Mouse (Mus musculus) kidney, postnatal 10 days (tissue): Measurements from ENCODE around the gene Gm45015.
"Not testable (repeated sequence)": the region's sequence is repeated elsewhere in the genome, so short reads cannot be mapped to it uniquely, and the experiment has no call there.

Experiments used
- DNase-seq: peaks from one replicate; pipeline ENCODE4 v3.0.0; 2021; ENCODE audit warnings: mixed read lengths

The Gm45015 gene

GRCm38 (mm10) chrX:73336740-73337139 lies at the start of gene Gm45015:
Gene Gm45015, minus strand, starts transcription at chrX:73336840.
- no peak for DNase-seq

GRCm38 (mm10) chrX:73384924-73385323 lies 48.3 kb upstream of the Gm45015 start:
- no peak for DNase-seq

GRCm38 (mm10) chrX:73384419-73384818 lies 47.8 kb upstream of the Gm45015 start:
- no peak for DNase-seq

GRCm38 (mm10) chrX:73363291-73363690 lies 26.7 kb upstream of the Gm45015 start:
- no peak for DNase-seq

- no peak for DNase-seq
Measured at GRCm38 (mm10) chrX:73356719-73357118, 20.1 kb upstream of the Gm45015 start.

- no peak for DNase-seq
Measured at GRCm38 (mm10) chrX:73356163-73356562, 19.5 kb upstream of the Gm45015 start.

- no peak for DNase-seq
Measured at GRCm38 (mm10) chrX:73344346-73344745, 7.7 kb upstream of the Gm45015 start.

- DNase-seq = no peak
Measured at GRCm38 (mm10) chrX:73343802-73344201, 7.2 kb upstream of the Gm45015 start.

- DNase-seq = peak; percentile 28
Measured at GRCm38 (mm10) chrX:73342941-73343735, 6.5 kb upstream of the Gm45015 start.

GRCm38 (mm10) chrX:73342483-73342895 lies 5.8 kb upstream of the Gm45015 start, which contains the start of gene Zfp275:
Gene Zfp275, plus strand, starts transcription at chrX:73342621.
- peak; percentile 86 for DNase-seq

GRCm38 (mm10) chrX:73342068-73342467 lies 5.4 kb upstream of the Gm45015 start:
- no peak for DNase-seq

GRCm38 (mm10) chrX:73341473-73341872 lies 4.8 kb upstream of the Gm45015 start:
- no peak for DNase-seq

- no peak for DNase-seq
Measured at GRCm38 (mm10) chrX:73333548-73333947, 3.1 kb downstream of the Gm45015 start.

GRCm38 (mm10) chrX:73327215-73327614 lies 9.4 kb downstream of the Gm45015 start:
- DNase-seq = no peak

GRCm38 (mm10) chrX:73321029-73321428 lies 15.6 kb downstream of the Gm45015 start:
- no peak for DNase-seq

GRCm38 (mm10) chrX:73312522-73312921 lies 24.1 kb downstream of the Gm45015 start:
- peak; percentile 56 for DNase-seq

GRCm38 (mm10) chrX:73295745-73296144 lies 40.9 kb downstream of the Gm45015 start:
- peak; percentile 10 for DNase-seq

- not testable (repeated sequence) for DNase-seq
Measured at GRCm38 (mm10) chrX:73292876-73293275, 43.8 kb downstream of the Gm45015 start, which contains the start of the genes Xlr5a and Xlr5c. Gene Xlr5a, minus strand, starts transcription at chrX:73292976. Gene Xlr5c, minus strand, starts transcription at chrX:73292976.
